Mouse (Mus musculus) lung, postnatal 0 days (tissue): ENCODE results near the gene Gm17409. TPM values are rescaled to one million over a fixed set of nuclear protein-coding genes. Genes with fewer than 3 reads are reported as not detected.

Experiments used
- ATAC-seq: fragments of 200-750 bp; cut with Nextera tagmentation; 2 replicates; pipeline ENCODE4 v1.8.0; 2017; ENCODE audit warnings: moderate library complexity
- DNase-seq: peaks from one replicate; pipeline ENCODE4 v3.0.0-alpha.2; 2016; ENCODE audit warnings: low spot score
- H3K27ac ChIP-seq: fragments of 300-500 bp; sonication (generic); 2 replicates; pipeline ENCODE4 v1.5.1; 2014; ENCODE audit warnings: antibody characterized with exemption, mild to moderate bottlenecking, low read length, mixed read lengths
- H3K27me3 ChIP-seq: fragments of 300-500 bp; sonication (generic); replicated peaks from 2 replicates; pipeline ENCODE4 v1.6.1; 2014; ENCODE audit warnings: low read length, mixed read lengths; ENCODE audit not compliant: insufficient read depth
- H3K36me3 ChIP-seq: fragments of 300-500 bp; sonication (generic); 2 replicates; pipeline ENCODE4 v1.6.1; 2014; ENCODE audit warnings: low read length, mixed read lengths; ENCODE audit not compliant: insufficient read depth
- H3K4me1 ChIP-seq: fragments of 300-500 bp; sonication (generic); 2 replicates; pipeline ENCODE4 v1.6.1; 2014; ENCODE audit warnings: antibody characterized with exemption, low read depth, low read length, mixed read lengths; ENCODE audit not compliant: insufficient read depth
- H3K4me2 ChIP-seq: fragments of 300-500 bp; sonication (generic); replicated peaks from 2 replicates; pipeline ENCODE4 v1.6.1; 2014; ENCODE audit warnings: low read depth, mild to moderate bottlenecking, low read length, moderate library complexity, mixed read lengths
- H3K4me3 ChIP-seq: fragments of 300-500 bp; sonication (generic); 2 replicates; pipeline ENCODE4 v1.5.1; 2014; ENCODE audit warnings: low read depth, low read length
- H3K9ac ChIP-seq: fragments of 300-500 bp; sonication (generic); replicated peaks from 2 replicates; pipeline ENCODE4 v1.6.1; 2014; ENCODE audit warnings: low read depth, mild to moderate bottlenecking
- H3K9me3 ChIP-seq: fragments of 300-500 bp; sonication (generic); 2 replicates; pipeline ENCODE4 v1.6.1; 2016; ENCODE audit warnings: low read length, mixed read lengths
- CTCF ChIP-seq: IDR thresholded peaks from 2 replicates; pipeline ENCODE4 v1.5.1; 2016; ENCODE audit warnings: antibody characterized with exemption, mild to moderate bottlenecking
- EP300 ChIP-seq: IDR thresholded peaks from 2 replicates; pipeline ENCODE4 v1.6.1; 2016; ENCODE audit warnings: antibody characterized with exemption, mild to moderate bottlenecking, control low read depth
- WGBS: fragments of 180-500 bp; shearing (Covaris S2); extraction: QIAGEN DNeasy Blood & Tissue Kit; methylation state at CpG from one replicate; pipeline ENCODE4 v1.1.7; 2014; 5-methylcytosine and 5-hydroxymethylcytosine counted together
- polyA plus RNA-seq: library from polyadenylated mRNA; unstranded; fragments of >200 nt; fragmentation: Nextera tagmentation; extraction: Ambion mirVana; gene quantifications from 2 replicates; pipeline ENCODE4 v1.2.1, GENCODE M21; 2015

Gene Gm17409
- polyA plus RNA-seq, 1 experiment from 2014 or later, result not detected

DNA sequence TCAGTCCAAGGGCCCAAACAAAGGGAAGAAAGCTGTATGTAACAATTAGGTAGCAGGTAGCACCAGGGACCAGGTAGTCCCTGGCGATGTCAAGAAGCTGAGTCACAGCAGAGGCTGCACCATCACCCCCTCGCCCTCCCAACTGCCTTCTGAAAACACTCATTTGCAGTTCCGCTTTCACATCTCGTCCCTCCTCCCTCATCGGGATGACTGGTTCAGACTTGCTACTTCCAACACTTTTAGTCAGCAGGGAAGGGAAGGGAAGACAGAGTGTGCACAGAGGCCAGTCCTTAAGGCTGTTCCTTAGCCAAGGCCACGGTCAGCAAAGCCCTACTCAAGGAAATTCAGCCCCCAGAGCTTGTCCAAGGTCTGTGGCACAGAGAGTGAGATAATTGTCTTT, 10.8 kb downstream of the Gm17409 start:
- no peak overlapping the region for H3K4me3 ChIP-seq
- peaks cover 6% of the 10 kb centered on the region; the same call in 1 of the 2 replicates for H3K36me3 ChIP-seq
- no peak overlapping the region for H3K9ac ChIP-seq
- peak; percentile 47 for DNase-seq
- TF ChIP-seq EP300 (no peak), CTCF (no peak)
- ATAC-seq, result no peak; the same call in 1 of the 2 replicates
- no peak overlapping the region for H3K27ac ChIP-seq
- WGBS, result 52% methylated on average over 6 of the region's 6 CpGs
- no peak overlapping the region for H3K4me2 ChIP-seq
- H3K4me1 ChIP-seq, result peaks cover 3% of the 10 kb centered on the region; the same call in 1 of the 2 replicates
- H3K27me3 ChIP-seq, result no peaks in the 10 kb centered on the region
- no peaks in the 10 kb centered on the region for H3K9me3 ChIP-seq

DNA sequence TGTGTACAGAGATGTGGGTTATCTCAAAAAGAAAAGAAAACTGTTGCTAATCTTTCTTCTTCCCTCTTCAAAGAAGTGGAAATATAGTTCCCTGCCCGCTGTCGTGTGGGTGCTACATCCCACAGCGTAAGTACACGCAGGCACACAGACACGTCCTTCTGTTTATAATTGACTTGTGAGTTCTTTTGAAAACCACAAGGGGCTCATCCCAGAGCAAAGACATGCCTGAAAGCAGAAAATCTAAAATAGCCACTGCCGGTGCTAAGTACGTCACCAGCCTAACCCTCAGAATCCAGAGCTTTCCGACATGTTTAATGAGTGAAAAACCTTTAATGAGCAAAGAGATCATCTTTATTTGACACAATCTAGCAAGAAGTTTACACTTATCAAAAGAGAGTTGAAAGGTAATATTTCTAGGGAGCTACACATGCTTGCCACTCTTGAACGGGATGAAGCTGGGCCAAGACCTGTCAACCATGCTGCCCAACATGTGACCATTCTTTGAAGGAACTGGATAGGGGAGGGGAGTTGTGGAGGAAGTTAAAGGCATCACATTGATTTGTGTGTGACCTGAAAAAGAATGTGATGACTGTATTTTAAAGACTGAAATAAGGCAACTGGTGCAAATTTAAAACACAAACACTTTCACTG, 11.7 kb downstream of the Gm17409 start:
- Histone ChIP-seq H3K27me3 (no peaks in the 10 kb centered on the region), H3K4me2 (no peak overlapping the region), H3K9me3 (no peaks in the 10 kb centered on the region), H3K9ac (no peak overlapping the region), H3K4me1 (peaks cover 6% of the 10 kb centered on the region; the same call in 1 of the 2 replicates), H3K27ac (no peak overlapping the region), H3K36me3 (peaks cover 6% of the 10 kb centered on the region; the same call in 1 of the 2 replicates), H3K4me3 (no peak overlapping the region)
- 61% methylated on average over 9 of the region's 9 CpGs for WGBS
- TF ChIP-seq EP300, result no peak
- TF ChIP-seq CTCF, result no peak
- ATAC-seq, result no peak
- DNase-seq, result no peak

DNA sequence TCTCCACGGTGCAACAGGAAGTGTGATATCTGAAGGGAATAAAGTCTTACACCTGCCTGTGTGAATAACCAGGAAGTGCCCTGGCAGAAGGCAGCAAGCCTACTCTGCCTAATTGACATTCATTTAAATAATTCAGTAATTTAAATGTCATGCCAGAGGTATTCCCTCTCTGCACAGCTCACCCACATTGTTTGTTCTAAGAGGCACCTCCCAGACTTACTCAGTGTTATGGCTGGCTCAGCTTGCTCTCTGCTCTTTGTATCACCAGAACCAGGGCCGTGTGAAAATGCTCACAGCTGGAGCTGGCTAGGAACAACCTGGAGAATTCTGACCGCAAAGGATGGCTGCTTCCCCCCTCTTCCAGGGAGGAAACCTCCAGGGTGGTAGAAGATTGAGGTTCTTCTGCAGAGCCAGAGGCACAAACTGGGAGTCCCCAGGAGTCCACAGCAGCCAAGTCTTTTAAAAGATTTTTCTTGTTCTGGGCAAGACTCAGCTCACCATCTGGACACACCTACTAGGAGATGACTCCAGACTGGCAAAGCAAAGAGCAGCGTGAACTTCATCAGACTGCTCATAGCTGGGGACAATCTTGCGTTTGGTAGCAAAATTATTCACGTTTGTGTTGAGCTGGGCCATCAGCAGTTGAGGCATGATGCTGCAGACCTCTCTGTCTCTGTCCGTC, 14.5 kb downstream of the Gm17409 start:
- peaks cover 2% of the 10 kb centered on the region; the same call in 1 of the 2 replicates for H3K36me3 ChIP-seq
- H3K4me2 ChIP-seq, result no peak overlapping the region
- TF ChIP-seq CTCF (no peak), EP300 (no peak)
- 53% methylated on average over 7 of the region's 7 CpGs for WGBS
- H3K9me3 ChIP-seq, result no peaks in the 10 kb centered on the region
- ATAC-seq (no peak), DNase-seq (peak; percentile 20)
- H3K9ac ChIP-seq, result no peak overlapping the region
- no peaks in the 10 kb centered on the region for H3K27me3 ChIP-seq
- no peak overlapping the region for H3K4me3 ChIP-seq
- peaks cover 11% of the 10 kb centered on the region; the same call in 1 of the 2 replicates for H3K4me1 ChIP-seq
- H3K27ac ChIP-seq, result peak overlapping the region; percentile 55

DNA sequence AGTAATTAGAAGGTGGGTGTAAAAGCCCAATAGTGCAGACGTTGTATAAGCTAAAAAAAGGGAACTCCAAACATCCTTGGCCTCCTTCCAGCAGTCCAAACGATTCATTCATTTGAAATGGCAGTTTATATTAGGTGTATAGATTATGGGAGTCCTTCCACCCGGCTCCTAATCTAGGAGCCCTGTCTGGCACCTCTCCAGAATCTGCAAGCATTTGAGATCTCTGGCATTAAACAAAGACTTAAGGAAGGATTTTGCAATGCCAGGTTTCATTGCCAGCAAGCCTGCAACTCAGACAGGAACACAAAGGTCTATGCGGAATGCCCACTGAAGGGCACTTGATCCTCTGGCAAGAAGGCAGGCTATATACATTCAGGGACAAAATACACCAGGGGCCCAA, 15.2 kb downstream of the Gm17409 start:
- H3K27ac ChIP-seq, result no peak overlapping the region
- H3K9ac ChIP-seq, result no peak overlapping the region
- H3K9me3 ChIP-seq, result no peaks in the 10 kb centered on the region
- peak; percentile 42 for ATAC-seq
- H3K4me2 ChIP-seq, result no peak overlapping the region
- H3K36me3 ChIP-seq, result no peaks in the 10 kb centered on the region
- 7% methylated on average over 4 of the region's 4 CpGs for WGBS
- no peaks in the 10 kb centered on the region for H3K27me3 ChIP-seq
- H3K4me1 ChIP-seq, result peaks cover 11% of the 10 kb centered on the region; the same call in 1 of the 2 replicates
- H3K4me3 ChIP-seq, result no peak overlapping the region
- TF ChIP-seq EP300 (no peak), CTCF (no peak)
- peak; percentile 90 for DNase-seq

DNA sequence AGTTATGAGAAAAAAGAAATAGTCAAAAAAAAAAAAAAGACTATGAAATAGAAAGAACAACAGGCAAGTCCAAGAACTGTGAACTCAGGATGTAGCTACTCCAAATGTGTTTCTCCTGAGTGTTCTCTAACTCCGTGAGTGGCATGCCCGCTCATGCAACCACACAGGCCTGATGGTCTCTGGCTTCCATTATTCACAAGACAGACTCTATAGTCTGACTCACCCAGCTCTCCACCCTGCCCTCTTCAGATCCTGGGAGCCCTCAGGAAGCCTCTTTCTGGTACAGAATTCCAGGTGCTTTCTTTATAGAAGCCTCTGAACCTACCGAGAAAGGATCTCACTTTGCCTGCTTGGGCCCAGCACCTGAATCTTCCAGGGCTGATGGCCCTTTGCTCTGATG, 15.8 kb downstream of the Gm17409 start:
- H3K9ac ChIP-seq, result no peak overlapping the region
- peak overlapping the region; percentile 65 for H3K27ac ChIP-seq
- ATAC-seq, result peak; percentile 68
- no peak overlapping the region for H3K4me3 ChIP-seq
- no peaks in the 10 kb centered on the region for H3K9me3 ChIP-seq
- TF ChIP-seq EP300 (no peak), CTCF (no peak)
- peaks cover 11% of the 10 kb centered on the region; the same call in 1 of the 2 replicates for H3K4me1 ChIP-seq
- H3K27me3 ChIP-seq, result no peaks in the 10 kb centered on the region
- DNase-seq, result peak; percentile 69
- H3K4me2 ChIP-seq, result no peak overlapping the region
- whole genome bisulfite sequencing, result 71% methylated on average over 3 of the region's 3 CpGs
- no peaks in the 10 kb centered on the region for H3K36me3 ChIP-seq

- WGBS, result 45% methylated on average over 14 of the region's 14 CpGs
- peak; percentile 48 for ATAC-seq
- peak; percentile 70 for DNase-seq
Observed at GRCm38 (mm10) chr2:58486441-58487278, 16.7 kb downstream of the Gm17409 start.

More at GRCm38 (mm10) chr2:58486441-58487278, 16.7 kb downstream of the Gm17409 start:
- H3K4me2 ChIP-seq, result no peak overlapping the region
- no peak for TF ChIP-seq CTCF
- no peak for TF ChIP-seq EP300
- H3K27me3 ChIP-seq, result no peaks in the 10 kb centered on the region
- H3K9me3 ChIP-seq, result no peaks in the 10 kb centered on the region
- no peak overlapping the region for H3K9ac ChIP-seq
- H3K4me3 ChIP-seq, result no peak overlapping the region
- no peaks in the 10 kb centered on the region for H3K36me3 ChIP-seq
- H3K4me1 ChIP-seq, result peaks cover 11% of the 10 kb centered on the region; the same call in 1 of the 2 replicates
- H3K27ac ChIP-seq, result peak overlapping the region; percentile 65
